Mouse (Mus musculus) heart, adult 2 months (tissue): ENCODE results near the gene Svbp. TPM values are rescaled to one million over a fixed set of nuclear protein-coding genes. Genes with fewer than 3 reads are reported as not detected.

ENCODE experiments used
- DNase-seq, 2 experiments: peaks; one replicate each; pipeline ENCODE4 v3.0.0; 2021
- H3K27ac ChIP-seq: fragments of 200-600 bp; 2 replicates; pipeline ENCODE4 v1.8.1; 2022
- H3K27me3 ChIP-seq: fragments of 200-500 bp; 2 replicates; pipeline ENCODE4 v1.6.1; 2012; ENCODE audit warnings: mild to moderate bottlenecking, low read length, inconsistent platforms, mixed read lengths; ENCODE audit not compliant: control insufficient read depth, insufficient read depth
- H3K36me3 ChIP-seq: fragments of 200-500 bp; 2 replicates; pipeline ENCODE4 v1.6.1; 2012; ENCODE audit warnings: low read length, inconsistent platforms; ENCODE audit not compliant: control insufficient read depth, insufficient read depth
- H3K4me1 ChIP-seq: fragments of 200-500 bp; 2 replicates; pipeline ENCODE4 v1.6.1; 2011; ENCODE audit warnings: low read length; ENCODE audit not compliant: control insufficient read depth, insufficient read depth
- H3K4me3 ChIP-seq: fragments of 200-600 bp; 2 replicates; pipeline ENCODE4 v1.8.1; 2022
- H3K79me2 ChIP-seq: fragments of 200-500 bp; replicated peaks from 2 replicates; pipeline ENCODE4 v1.6.1; 2012; ENCODE audit warnings: mild to moderate bottlenecking, inconsistent platforms, low read length, moderate library complexity, mixed read lengths; ENCODE audit not compliant: control insufficient read depth, insufficient read depth
- H3K9ac ChIP-seq: fragments of 200-500 bp; 2 replicates; pipeline ENCODE4 v1.6.1; 2012; ENCODE audit warnings: low read depth, mild to moderate bottlenecking, control low read depth, inconsistent platforms, low read length, mixed read lengths
- CTCF ChIP-seq: fragments of 200-600 bp; IDR thresholded peaks from 2 replicates; pipeline ENCODE4 v1.8.1; 2022; ENCODE audit warnings: antibody characterized with exemption, mild to moderate bottlenecking, moderate library complexity
- EP300 ChIP-seq: fragments of 200-500 bp; IDR thresholded peaks from 2 replicates; pipeline ENCODE4 v1.6.1; 2011; ENCODE audit warnings: low read depth, low read length, control low read depth; ENCODE audit not compliant: insufficient read depth
- POLR2A ChIP-seq: fragments of 200-500 bp; IDR thresholded peaks from 2 replicates; pipeline ENCODE4 v1.6.1; 2011; ENCODE audit warnings: mild to moderate bottlenecking, low read depth, low read length, control low read depth; ENCODE audit not compliant: insufficient read depth
- WGBS: fragments of 180-500 bp; shearing (Covaris S2); methylation state at CpG from one replicate; pipeline ENCODE4 v1.1.7; 2018; 5-methylcytosine and 5-hydroxymethylcytosine counted together
- intact Hi-C: fragments of 180-260 bp; cut with DNase I; formaldehyde crosslinking; loops from one replicate; pipeline ENCODE4 v1.15.1; 2025
- long read RNA-seq: library from polyadenylated mRNA; stranded (forward); transcript quantifications from one replicate; pipeline ENCODE4 v2.0.0, GENCODE M21; 2021
- polyA plus RNA-seq: library from polyadenylated mRNA; depleted of rRNA; stranded (reverse); fragments of >200 nt; gene quantifications from 2 replicates; pipeline ENCODE4 v1.2.3, GENCODE M21; 2012; rRNA removed
- total RNA-seq, 2 experiments: library from RNA; stranded (reverse); gene quantifications; 2 replicates each; pipeline ENCODE4 v1.2.3; 2021

Svbp gene
- total RNA-seq: 10 to 100 TPM; 13.6 to 17.5 TPM
- polyA plus RNA-seq: 20.3 and 24.5 TPM in 2 replicates
- long read RNA-seq, transcript Svbp-201 (3 exons, 733 nt): major isoform, 16 of 16 reads
- long read RNA-seq, partial matches to known transcripts: 0 of 16 reads
- long read RNA-seq, other reads (novel, unspliced or antisense): 0 of 16 reads

DNA sequence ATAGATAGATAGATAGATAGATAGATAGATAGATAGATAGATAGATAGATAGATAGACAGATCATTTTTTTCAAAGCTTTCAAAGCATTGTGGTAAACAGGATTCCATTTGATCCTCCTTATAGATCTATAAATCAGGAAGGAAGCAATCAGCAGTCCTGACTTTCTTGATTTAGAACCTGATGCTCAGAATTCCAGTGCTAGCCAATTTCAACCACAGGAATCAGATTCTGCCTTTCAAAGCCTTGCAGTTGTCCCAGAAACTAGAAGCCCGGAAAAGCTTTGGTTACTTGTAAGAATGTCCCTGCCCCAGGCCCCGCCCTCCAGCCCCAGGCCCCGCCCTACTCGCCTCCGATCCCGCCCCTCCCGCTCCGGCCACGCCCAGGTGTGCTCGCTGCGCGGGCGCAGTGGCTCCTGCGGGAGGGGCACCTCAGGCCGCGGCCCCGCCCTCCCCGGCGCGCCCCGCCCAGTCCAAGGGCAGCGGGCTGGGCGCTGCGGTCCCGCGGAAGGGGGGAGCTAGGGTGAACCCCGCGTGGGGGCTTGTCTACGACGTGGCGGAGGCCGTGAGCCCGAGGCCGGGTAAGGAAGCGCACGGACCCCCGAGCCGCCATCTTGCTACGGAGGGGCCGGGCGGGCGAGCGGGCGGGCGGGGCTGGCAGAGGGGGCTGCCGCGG is at the start of gene Svbp:
Svbp (plus strand) TSS at position 398 of the 673 bp plus-strand sequence.
- no peak for TF ChIP-seq CTCF
- TF ChIP-seq POLR2A: peak; percentile 33
- Histone ChIP-seq H3K36me3 (no peaks in the 10 kb centered on the region), H3K27me3 (no peaks in the 10 kb centered on the region), H3K4me3 (peak within 1 kb of the TSS; percentile 88), H3K79me2 (no peaks in the 10 kb centered on the region), H3K9ac (peak within 1 kb of the TSS; percentile 92), H3K4me1 (no peaks in the 10 kb centered on the region; the same call in 1 of the 2 replicates), H3K27ac (peak within 1 kb of the TSS; percentile 80)
- DNase-seq: peak; percentile 90 to 91
- WGBS: under 1% methylated on average over 39 of the region's 47 CpGs
- intact Hi-C loops: no loop called here

DNA sequence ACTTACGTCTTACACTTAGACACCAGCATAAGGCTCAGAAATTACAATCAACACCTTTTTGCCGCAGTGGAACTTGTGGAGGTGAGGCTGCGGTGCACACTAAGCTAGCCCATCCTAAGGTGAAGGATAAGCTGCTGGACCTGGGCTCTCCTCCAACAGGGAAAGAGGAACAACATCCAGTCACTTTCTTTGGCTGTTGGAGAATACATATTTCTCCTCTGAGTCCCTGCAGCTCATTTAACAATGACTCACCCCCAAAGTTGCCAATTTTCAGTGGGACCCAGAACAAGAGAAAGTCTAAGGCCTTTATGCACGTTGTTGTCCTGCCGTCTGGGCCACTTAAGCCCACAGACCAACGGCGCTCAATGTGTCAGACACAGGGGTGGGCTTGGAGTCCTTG is 48.3 kb upstream of the Svbp start:
- no peak overlapping the region for H3K4me3 ChIP-seq

DNA sequence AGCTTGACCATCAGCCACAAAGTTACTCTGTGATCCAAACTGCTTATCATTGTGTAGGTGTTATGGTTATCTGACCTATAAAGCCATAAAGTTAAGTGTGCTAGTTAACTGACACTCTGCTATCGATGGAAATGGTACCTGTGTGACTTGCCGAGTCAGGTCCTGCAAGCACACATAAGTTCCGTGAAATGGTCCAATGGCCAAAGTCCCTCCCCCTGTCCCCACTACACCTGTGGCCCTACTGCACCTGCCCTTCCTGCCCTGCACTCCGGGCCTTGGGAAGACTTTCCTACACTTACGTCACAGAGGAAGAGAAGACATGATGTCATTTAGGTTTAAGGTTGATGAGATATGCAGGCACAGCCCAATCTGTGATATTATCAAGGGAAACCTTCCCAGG is 47.8 kb upstream of the Svbp start:
- DNase-seq: no peak
- WGBS: 79% methylated on average over 5 of the region's 5 CpGs
- intact Hi-C loops: no loop called here
- H3K79me2 ChIP-seq: no peaks in the 10 kb centered on the region
- TF ChIP-seq CTCF (no peak), POLR2A (no peak), EP300 (no peak)
- H3K27ac ChIP-seq: no peak overlapping the region
- no peak overlapping the region for H3K4me3 ChIP-seq
- no peak overlapping the region for H3K9ac ChIP-seq
- H3K36me3 ChIP-seq: no peaks in the 10 kb centered on the region
- H3K4me1 ChIP-seq: no peaks in the 10 kb centered on the region
- H3K27me3 ChIP-seq: no peaks in the 10 kb centered on the region

More for the DNA sequence above, 48.3 kb upstream of the Svbp start:
- Histone ChIP-seq H3K36me3 (no peaks in the 10 kb centered on the region), H3K27ac (no peak overlapping the region), H3K9ac (no peak overlapping the region), H3K27me3 (no peaks in the 10 kb centered on the region), H3K4me1 (no peaks in the 10 kb centered on the region), H3K79me2 (no peaks in the 10 kb centered on the region)
- 75% methylated on average over 7 of the region's 7 CpGs for WGBS
- no peak for TF ChIP-seq EP300
- TF ChIP-seq CTCF: no peak
- no peak for TF ChIP-seq POLR2A
- intact Hi-C loops: no loop called here
- DNase-seq: no peak

DNA sequence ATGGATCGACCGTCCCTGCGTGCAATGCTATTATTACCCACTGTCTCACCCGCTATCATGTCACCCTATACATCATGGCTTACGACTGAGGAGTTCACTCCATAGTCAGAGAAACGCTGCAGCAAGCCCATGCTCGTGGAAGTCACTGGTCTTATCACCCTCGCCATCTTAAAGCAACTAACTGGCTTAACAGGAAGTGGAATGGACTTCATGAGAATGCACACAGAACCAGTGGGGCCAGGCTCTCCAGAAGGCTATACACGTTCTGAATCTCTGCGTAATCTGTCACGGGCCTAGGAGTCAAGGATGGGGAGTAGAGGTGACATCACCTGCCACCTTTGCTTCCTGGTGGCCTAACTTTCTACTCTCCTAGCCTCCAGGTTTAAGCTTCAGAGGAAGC is 46.4 kb upstream of the Svbp start:
- Histone ChIP-seq H3K9ac (no peak overlapping the region), H3K4me3 (no peak overlapping the region), H3K27ac (no peak overlapping the region), H3K36me3 (no peaks in the 10 kb centered on the region), H3K4me1 (no peaks in the 10 kb centered on the region), H3K27me3 (no peaks in the 10 kb centered on the region), H3K79me2 (no peaks in the 10 kb centered on the region)
- 74% methylated on average over 11 of the region's 11 CpGs for WGBS
- TF ChIP-seq EP300 (no peak), CTCF (no peak), POLR2A (no peak)
- DNase-seq: no peak
- intact Hi-C loops: no loop called here

DNA sequence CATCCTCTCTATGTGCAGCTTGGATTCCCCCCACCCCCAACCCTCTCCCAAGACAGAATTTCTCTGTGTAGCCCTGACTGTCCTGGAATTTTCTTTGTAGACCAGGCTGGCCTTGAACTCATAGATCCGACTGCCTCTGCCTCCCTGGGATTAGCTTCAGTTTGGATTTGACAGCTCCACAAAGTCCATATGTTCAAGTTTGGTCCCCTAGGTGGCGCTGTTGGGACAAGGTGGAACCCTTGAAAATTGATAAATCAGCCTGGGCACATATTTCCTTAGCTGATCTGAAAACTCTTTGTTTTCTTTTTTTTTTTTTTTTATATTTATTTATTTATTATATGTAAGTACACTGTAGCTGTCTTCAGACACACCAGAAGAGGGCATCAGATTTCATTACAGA is 37.9 kb upstream of the Svbp start:
- Histone ChIP-seq H3K9ac (no peak overlapping the region), H3K4me1 (no peaks in the 10 kb centered on the region), H3K27ac (no peak overlapping the region), H3K27me3 (no peaks in the 10 kb centered on the region), H3K79me2 (no peaks in the 10 kb centered on the region), H3K36me3 (no peaks in the 10 kb centered on the region), H3K4me3 (no peak overlapping the region)
- peak; percentile 35 to 72 for DNase-seq
- WGBS: 24% methylated on average over 2 of the region's 2 CpGs
- TF ChIP-seq CTCF (peak; percentile 76), EP300 (no peak)
- intact Hi-C loops: loop anchor here (2.0 kb wide), 1 partner anchor 48 kb away; no protein-coding TSS in a partner anchor

DNA sequence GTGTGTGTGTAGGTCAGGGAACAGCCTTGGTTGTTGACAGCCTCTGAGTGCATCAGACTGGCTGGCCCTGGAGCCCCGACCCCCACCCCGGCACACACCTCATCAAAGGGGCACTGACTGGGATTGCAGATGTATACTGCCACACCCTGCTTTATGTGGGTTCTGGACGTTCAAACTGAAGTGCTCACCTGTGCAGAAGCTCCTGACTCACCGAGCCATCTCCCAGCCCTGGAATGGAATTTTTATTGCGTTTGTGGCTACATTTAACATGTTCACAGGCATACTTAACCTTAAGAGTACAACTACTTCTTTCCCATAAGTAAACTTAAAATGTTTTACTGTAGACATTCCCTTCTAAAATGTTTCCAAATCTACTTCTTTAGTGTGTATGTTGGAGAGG is 37.2 kb upstream of the Svbp start:
- Histone ChIP-seq H3K4me3 (no peak overlapping the region), H3K36me3 (no peaks in the 10 kb centered on the region), H3K27ac (no peak overlapping the region), H3K4me1 (no peaks in the 10 kb centered on the region), H3K27me3 (no peaks in the 10 kb centered on the region), H3K79me2 (no peaks in the 10 kb centered on the region), H3K9ac (no peak overlapping the region)
- WGBS: 72% methylated on average over 5 of the region's 5 CpGs
- intact Hi-C loops: loop anchor here (2.0 kb wide), 1 partner anchor 47 kb away; no protein-coding TSS in a partner anchor
- no peak for DNase-seq
- TF ChIP-seq POLR2A (no peak), EP300 (no peak), CTCF (no peak)
